Mouse (Mus musculus) midbrain, embryonic 12.5 days (tissue): ENCODE measurements around the gene Maged1. TPM values are rescaled to one million over a fixed set of nuclear protein-coding genes. Genes with fewer than 3 reads are reported as not detected.

Experiments used
- ATAC-seq: fragments of 200-750 bp; cut with Nextera tagmentation; 2 replicates; pipeline ENCODE4 v1.8.0; 2017; ENCODE audit warnings: low read depth, moderate TSS enrichment, moderate library complexity; ENCODE audit not compliant: low FRiP score
- H3K27ac ChIP-seq: fragments of 300-500 bp; sonication (generic); replicated peaks from 2 replicates; pipeline ENCODE4 v1.5.1; 2016; ENCODE audit warnings: mild to moderate bottlenecking
- H3K27me3 ChIP-seq: fragments of 300-500 bp; sonication (generic); 2 replicates; pipeline ENCODE4 v1.6.1; 2016; ENCODE audit warnings: mild to moderate bottlenecking
- H3K36me3 ChIP-seq: fragments of 300-500 bp; sonication (generic); 2 replicates; pipeline ENCODE4 v1.6.1; 2016
- H3K4me1 ChIP-seq: fragments of 300-500 bp; sonication (generic); 2 replicates; pipeline ENCODE4 v1.6.1; 2016
- H3K4me2 ChIP-seq: fragments of 300-500 bp; sonication (generic); replicated peaks from 2 replicates; pipeline ENCODE4 v1.6.1; 2016; ENCODE audit warnings: mild to moderate bottlenecking, moderate library complexity
- H3K4me3 ChIP-seq: fragments of 300-500 bp; sonication (generic); 2 replicates; pipeline ENCODE4 v1.5.1; 2016; ENCODE audit warnings: mild to moderate bottlenecking
- H3K9ac ChIP-seq: fragments of 300-500 bp; sonication (generic); replicated peaks from 2 replicates; pipeline ENCODE4 v1.6.1; 2016; ENCODE audit warnings: mild to moderate bottlenecking, moderate library complexity
- H3K9me3 ChIP-seq: fragments of 300-500 bp; sonication (generic); 2 replicates; pipeline ENCODE4 v1.6.1; 2016; ENCODE audit warnings: mild to moderate bottlenecking
- WGBS: fragments of 180-500 bp; shearing (Covaris S2); methylation state at CpG from one replicate; pipeline ENCODE4 v1.1.7; 2016; 5-methylcytosine and 5-hydroxymethylcytosine counted together
- polyA plus RNA-seq: library from polyadenylated mRNA; unstranded; fragments of >200 nt; fragmentation: Nextera tagmentation; extraction: Ambion mirVana; gene quantifications from 2 replicates; pipeline ENCODE4 v1.2.1, GENCODE M21; 2016

Gene Maged1
- polyA plus RNA-seq: 858 and 871 TPM in 2 replicates

DNA sequence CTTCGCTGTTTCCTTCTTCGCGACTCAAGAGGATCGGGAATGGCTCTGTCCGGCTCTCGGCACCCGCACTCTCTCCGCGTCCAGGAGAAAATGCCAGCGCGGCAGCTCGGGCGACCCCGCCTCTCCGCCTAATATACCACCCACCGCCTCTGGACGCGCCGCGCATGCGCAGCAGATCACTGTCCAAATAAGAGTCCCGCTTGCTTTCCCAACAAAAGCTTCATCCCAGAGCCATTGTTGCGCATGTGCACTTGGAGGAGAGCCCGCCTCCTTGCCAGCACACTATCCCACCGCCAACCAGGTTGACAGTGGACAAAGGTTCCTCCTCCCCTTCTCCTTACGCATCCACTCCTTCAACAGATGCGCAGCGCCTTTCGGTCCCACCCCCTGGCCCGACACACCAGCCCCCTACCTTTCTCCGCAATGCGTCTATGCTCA is at the start of gene Maged1:
Gene Maged1, minus strand, starts transcription at position 226 of the 438 bp plus-strand sequence.
- H3K4me3 ChIP-seq: peak within 1 kb of the TSS; percentile 63
- ATAC-seq: peak; percentile 89
- H3K36me3 ChIP-seq: peaks cover 31% of the 10 kb centered on the region
- H3K4me2 ChIP-seq: peak within 1 kb of the TSS; percentile 53
- H3K9me3 ChIP-seq: no peaks in the 10 kb centered on the region
- peak within 1 kb of the TSS; percentile 89 for H3K27ac ChIP-seq
- H3K4me1 ChIP-seq: peaks cover 22% of the 10 kb centered on the region
- WGBS: 17% methylated on average over 32 of the region's 32 CpGs
- peaks cover 6% of the 10 kb centered on the region for H3K27me3 ChIP-seq
- H3K9ac ChIP-seq: peak within 1 kb of the TSS; percentile 86

DNA sequence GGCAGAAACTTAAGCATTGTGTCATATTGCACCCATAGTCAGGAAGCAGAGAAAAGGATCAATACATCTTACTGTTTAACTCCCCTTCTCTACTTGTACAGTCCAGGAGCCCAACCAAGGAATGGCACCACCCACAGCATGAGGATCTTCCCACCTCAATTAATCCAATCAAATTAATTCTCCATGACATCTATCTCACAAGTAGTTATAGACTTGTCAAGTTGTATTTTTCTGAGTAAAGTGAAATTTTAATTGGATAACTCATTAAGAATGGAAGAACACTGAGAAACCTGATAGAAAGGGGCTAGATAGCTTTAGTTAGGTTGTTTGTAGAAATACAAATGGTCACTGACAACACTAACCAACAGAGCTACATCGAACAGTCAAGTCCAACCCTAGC is 38.3 kb upstream of the Maged1 start:
- Histone ChIP-seq H3K9me3 (no peaks in the 10 kb centered on the region), H3K9ac (no peak overlapping the region), H3K4me1 (no peaks in the 10 kb centered on the region), H3K27me3 (no peaks in the 10 kb centered on the region), H3K36me3 (no peaks in the 10 kb centered on the region), H3K4me2 (no peak overlapping the region), H3K4me3 (no peak overlapping the region), H3K27ac (no peak overlapping the region)
- no peak for ATAC-seq
- WGBS: 68% methylated on average over 1 of the region's 1 CpGs

- no peaks in the 10 kb centered on the region for H3K9me3 ChIP-seq
- H3K27ac ChIP-seq: no peak overlapping the region
- H3K27me3 ChIP-seq: no peaks in the 10 kb centered on the region
- H3K9ac ChIP-seq: no peak overlapping the region
- no peak for ATAC-seq
- H3K4me1 ChIP-seq: no peaks in the 10 kb centered on the region
- no peak overlapping the region for H3K4me2 ChIP-seq
- no peak overlapping the region for H3K4me3 ChIP-seq
- no peaks in the 10 kb centered on the region for H3K36me3 ChIP-seq
- WGBS: 71% methylated on average over 2 of the region's 2 CpGs
Measured at GRCm38 (mm10) chrX:94564694-94565093, 22.8 kb upstream of the Maged1 start.

DNA sequence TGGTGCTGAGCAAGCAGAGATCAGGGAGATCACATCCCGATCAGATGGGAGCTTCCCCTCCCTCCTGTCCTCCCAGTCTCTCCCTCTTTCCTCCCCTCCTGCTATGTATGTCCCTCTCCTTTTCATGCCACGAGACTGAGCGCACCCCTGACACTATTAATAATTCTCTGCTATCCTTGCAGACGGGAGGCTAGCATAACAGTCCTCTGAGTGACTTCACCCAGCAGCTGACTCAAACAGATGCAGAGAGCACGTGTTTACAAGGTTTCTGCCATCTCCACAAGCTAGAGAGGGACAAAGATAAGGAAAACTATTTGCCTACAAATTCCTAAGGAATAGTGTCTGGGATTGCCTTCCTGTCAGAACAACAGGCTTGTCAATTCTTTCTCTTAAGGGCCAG is 20.4 kb upstream of the Maged1 start:
- Histone ChIP-seq H3K4me1 (no peaks in the 10 kb centered on the region), H3K27me3 (no peaks in the 10 kb centered on the region), H3K36me3 (no peaks in the 10 kb centered on the region), H3K4me3 (no peak overlapping the region), H3K9me3 (no peaks in the 10 kb centered on the region), H3K27ac (no peak overlapping the region), H3K4me2 (no peak overlapping the region), H3K9ac (no peak overlapping the region)
- WGBS: 48% methylated on average over 5 of the region's 5 CpGs
- ATAC-seq: no peak

DNA sequence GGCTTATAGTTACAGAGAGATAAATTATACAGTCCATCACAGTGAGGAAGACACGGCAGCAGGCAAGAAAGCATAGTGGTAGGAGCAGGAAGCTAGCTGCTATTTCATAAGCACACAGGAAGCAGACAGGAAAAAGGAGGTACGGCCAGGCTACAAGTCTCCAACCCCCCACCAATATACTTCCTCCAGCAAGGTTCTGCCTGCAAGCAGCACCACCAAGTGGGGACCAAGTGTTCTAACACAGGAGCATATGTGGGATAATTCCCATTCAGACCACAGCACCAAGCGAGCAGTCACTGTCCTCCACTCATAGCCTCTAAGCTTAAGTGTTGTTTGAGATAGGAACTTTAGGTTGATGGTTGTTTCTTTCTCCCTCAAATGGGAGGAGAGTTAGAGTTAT is 6.3 kb upstream of the Maged1 start:
- Histone ChIP-seq H3K4me2 (no peak overlapping the region), H3K27me3 (peaks cover 3% of the 10 kb centered on the region; the same call in 1 of the 2 replicates), H3K9me3 (no peaks in the 10 kb centered on the region), H3K4me1 (no peaks in the 10 kb centered on the region), H3K36me3 (no peaks in the 10 kb centered on the region), H3K27ac (no peak overlapping the region), H3K4me3 (no peak overlapping the region), H3K9ac (no peak overlapping the region)
- 64% methylated on average over 3 of the region's 3 CpGs for WGBS
- no peak for ATAC-seq

DNA sequence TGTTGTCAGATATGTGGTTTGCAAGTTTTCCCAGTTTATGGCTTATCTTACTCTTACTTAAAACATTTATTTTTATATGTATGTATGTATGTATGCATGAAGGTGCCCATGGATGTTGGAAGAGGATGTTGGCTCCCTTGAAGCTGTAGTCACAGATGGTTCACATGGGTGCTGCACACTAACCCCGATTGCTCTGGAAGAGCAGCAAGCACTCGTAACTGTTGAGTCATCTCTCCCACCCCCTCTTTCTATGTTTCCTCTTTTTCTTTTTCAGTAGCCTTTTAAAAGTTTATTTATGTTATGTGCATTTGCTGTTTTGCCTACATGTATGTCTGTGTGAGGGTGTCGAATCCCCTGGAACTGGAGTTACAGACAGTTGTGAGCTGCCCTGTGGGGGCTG is 4.0 kb upstream of the Maged1 start:
- Histone ChIP-seq H3K4me1 (peaks cover 7% of the 10 kb centered on the region), H3K27me3 (no peaks in the 10 kb centered on the region; the same call in none of the 2 replicates), H3K36me3 (no peaks in the 10 kb centered on the region), H3K9me3 (no peaks in the 10 kb centered on the region), H3K4me2 (no peak overlapping the region), H3K4me3 (no peak overlapping the region), H3K9ac (no peak overlapping the region), H3K27ac (no peak overlapping the region)
- ATAC-seq: no peak
- 90% methylated on average over 3 of the region's 3 CpGs for WGBS

DNA sequence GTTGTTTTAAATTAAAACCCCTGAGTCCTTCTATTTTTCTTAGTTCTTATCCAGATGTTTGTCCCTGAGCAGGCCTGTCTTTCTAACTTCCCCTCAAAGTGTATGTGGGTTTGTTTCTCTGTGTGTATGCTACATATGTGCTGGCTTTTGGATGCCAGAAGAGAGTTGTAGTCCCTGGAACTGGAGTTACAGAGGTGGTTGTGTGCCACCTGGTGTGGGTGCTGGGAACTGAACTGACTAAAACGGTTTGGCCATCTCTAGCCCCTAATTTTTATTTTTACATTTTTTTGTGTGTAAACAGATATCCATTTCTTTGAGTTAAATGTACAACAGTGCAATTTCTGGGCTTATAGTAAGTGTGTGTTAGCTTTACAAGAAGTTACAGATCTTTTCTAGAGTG is 3.0 kb upstream of the Maged1 start:
- no peak overlapping the region for H3K4me2 ChIP-seq
- H3K36me3 ChIP-seq: 0 out of 2 replicates have a peak, but pooled peaks cover 1% of the 10 kb centered on the region
- peaks cover 6% of the 10 kb centered on the region for H3K27me3 ChIP-seq
- H3K9me3 ChIP-seq: no peaks in the 10 kb centered on the region
- WGBS: 42% methylated on average over 1 of the region's 1 CpGs
- H3K9ac ChIP-seq: no peak overlapping the region
- H3K4me1 ChIP-seq: peaks cover 10% of the 10 kb centered on the region
- ATAC-seq: no peak
- H3K27ac ChIP-seq: no peak overlapping the region
- no peak overlapping the region for H3K4me3 ChIP-seq

DNA sequence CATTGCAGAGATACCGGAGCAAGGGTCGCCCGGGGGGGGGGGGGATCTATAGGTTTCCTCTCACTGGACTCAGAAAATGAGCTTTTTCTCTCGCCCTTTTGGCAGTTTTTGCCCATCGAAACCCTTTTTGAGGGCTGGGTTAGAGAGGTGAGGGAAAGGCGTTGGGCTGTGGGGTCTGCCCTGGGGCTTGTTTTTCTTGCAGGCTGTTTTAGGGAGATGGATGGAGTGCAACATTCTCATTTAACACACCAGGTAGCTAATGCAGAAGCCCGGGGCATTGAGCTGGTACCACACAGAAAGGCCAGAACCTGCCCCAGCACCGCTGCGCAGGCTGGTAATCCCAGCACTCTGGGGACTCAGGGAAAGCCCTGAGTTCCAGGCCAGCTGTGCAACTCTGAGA is 593 bp upstream of the Maged1 start:
- Histone ChIP-seq H3K9me3 (no peaks in the 10 kb centered on the region), H3K4me1 (peaks cover 22% of the 10 kb centered on the region), H3K27ac (peak overlapping the region; percentile 89), H3K36me3 (peaks cover 25% of the 10 kb centered on the region), H3K4me3 (peak overlapping the region; percentile 63), H3K27me3 (peaks cover 6% of the 10 kb centered on the region), H3K4me2 (peak overlapping the region; percentile 48), H3K9ac (peak overlapping the region; percentile 43)
- no peak for ATAC-seq
- WGBS: 25% methylated on average over 9 of the region's 9 CpGs

- 24% methylated on average over 24 of the region's 25 CpGs for WGBS
- peaks cover 22% of the 10 kb centered on the region for H3K4me1 ChIP-seq
Measured at GRCm38 (mm10) chrX:94541206-94541605, 737 bp downstream of the Maged1 start.

DNA sequence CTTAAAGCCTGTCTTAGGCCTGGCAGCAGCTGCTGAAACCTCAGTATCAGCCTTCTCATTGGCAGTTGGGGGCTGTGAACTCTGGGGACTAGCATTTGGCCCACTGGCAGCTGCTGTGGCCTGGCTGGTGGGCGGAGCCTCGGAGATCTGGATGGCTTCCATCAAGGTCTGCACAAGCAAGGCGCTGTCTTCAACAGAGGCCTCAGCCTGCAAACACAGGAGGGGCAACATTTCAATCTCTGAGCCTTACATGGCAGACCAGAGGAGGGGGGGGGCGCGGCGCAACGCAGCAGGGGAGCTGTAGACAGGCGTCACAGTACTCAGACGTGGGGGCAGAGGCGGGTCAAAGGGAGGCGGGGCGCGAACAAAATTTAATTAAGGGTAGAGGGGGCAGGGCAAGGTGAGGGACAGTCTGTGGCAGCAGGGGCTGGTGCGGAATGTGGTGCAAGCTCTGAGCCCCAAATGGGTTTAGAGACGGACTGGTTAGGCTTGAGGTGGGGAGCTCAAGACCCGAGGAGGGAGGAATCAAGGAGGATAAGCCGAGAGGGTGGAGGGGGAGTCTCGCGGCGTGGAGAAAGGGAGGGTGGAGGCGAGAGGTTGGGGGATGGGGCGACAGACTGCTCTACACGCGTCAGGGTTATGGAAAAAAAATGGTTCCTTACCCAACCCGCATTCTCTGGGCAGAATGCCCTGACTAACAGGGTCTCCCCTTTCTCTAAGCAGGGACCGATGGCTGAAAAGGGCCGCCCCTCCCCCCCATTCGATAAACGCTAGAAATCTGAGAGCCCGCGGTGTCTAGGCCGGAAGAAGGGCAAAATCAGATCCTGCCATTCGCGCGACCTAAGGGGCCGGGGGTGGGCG is 1.4 kb downstream of the Maged1 start:
- Histone ChIP-seq H3K4me2 (peak overlapping the region; percentile 53), H3K27ac (peak overlapping the region; percentile 88), H3K27me3 (peaks cover 6% of the 10 kb centered on the region), H3K9ac (peak overlapping the region; percentile 86), H3K9me3 (no peaks in the 10 kb centered on the region), H3K4me1 (peaks cover 22% of the 10 kb centered on the region), H3K36me3 (peaks cover 43% of the 10 kb centered on the region), H3K4me3 (peak overlapping the region; percentile 63)
- ATAC-seq: peak; percentile 51
- WGBS: 26% methylated on average over 36 of the region's 37 CpGs

More at GRCm38 (mm10) chrX:94541206-94541605, 737 bp downstream of the Maged1 start:
- peak overlapping the region; percentile 53 for H3K4me2 ChIP-seq
- H3K9me3 ChIP-seq: no peaks in the 10 kb centered on the region
- no peak for ATAC-seq
- H3K27me3 ChIP-seq: peaks cover 6% of the 10 kb centered on the region
- peaks cover 38% of the 10 kb centered on the region for H3K36me3 ChIP-seq
- peak overlapping the region; percentile 86 for H3K9ac ChIP-seq
- peak overlapping the region; percentile 63 for H3K4me3 ChIP-seq
- peak overlapping the region; percentile 88 for H3K27ac ChIP-seq

GRCm38 (mm10) chrX:94534346-94534745 is 7.6 kb downstream of the Maged1 start:
- peaks cover 5% of the 10 kb centered on the region; the same call in 1 of the 2 replicates for H3K4me1 ChIP-seq
- peaks cover 40% of the 10 kb centered on the region for H3K36me3 ChIP-seq
- ATAC-seq: no peak
- no peaks in the 10 kb centered on the region; the same call in 1 of the 2 replicates for H3K27me3 ChIP-seq
- no peak overlapping the region for H3K27ac ChIP-seq
- H3K4me2 ChIP-seq: no peak overlapping the region
- 77% methylated on average over 2 of the region's 2 CpGs for WGBS
- H3K4me3 ChIP-seq: no peak overlapping the region
- H3K9me3 ChIP-seq: no peaks in the 10 kb centered on the region
- no peak overlapping the region for H3K9ac ChIP-seq

- H3K4me1 ChIP-seq: no peaks in the 10 kb centered on the region
- no peak overlapping the region for H3K4me3 ChIP-seq
- H3K9me3 ChIP-seq: no peaks in the 10 kb centered on the region
- peaks cover under 1% of the 10 kb centered on the region for H3K36me3 ChIP-seq
- no peak overlapping the region for H3K27ac ChIP-seq
- ATAC-seq: no peak
- WGBS: 88% methylated on average over 3 of the region's 3 CpGs
- H3K4me2 ChIP-seq: no peak overlapping the region
- no peak overlapping the region for H3K9ac ChIP-seq
- no peaks in the 10 kb centered on the region; the same call in none of the 2 replicates for H3K27me3 ChIP-seq
Measured at GRCm38 (mm10) chrX:94530301-94530700, 11.6 kb downstream of the Maged1 start.
